In genomic region chr5:134913753-134914152, GRCm38 (mm10) we compare ENCODE assay signal across 17 mouse cellular contexts. TPM values are rescaled to one million over a fixed set of nuclear protein-coding genes. Genes with fewer than 3 reads are reported as not detected.
DNase-seq lines count a peak whose midpoint lies in the region; ATAC-seq and TF ChIP-seq lines count a peak whose summit lies in the region.
"Had no signal": no experiment of that assay in that cellular context is flagged by ENCODE, and none has a peak within 500 bp of the region (broad histone marks: within the 10 kb centered on the region; RNA-seq: fewer than 3 reads in every experiment).

No protein-coding gene starts in this region.

- H3K27me3 ChIP-seq in kidney, embryonic 15.5 days, result 0 out of 2 replicates have a peak, but pooled peaks cover 2% of the 10 kb centered on the region
- no peaks in the 10 kb centered on the region for H3K27me3 ChIP-seq in kidney, embryonic 16.5 days (ENCODE audit: insufficient read depth, low read length)
- no peaks in the 10 kb centered on the region for H3K27me3 ChIP-seq in spleen, adult 2 months (ENCODE audit: control insufficient read depth, insufficient read depth, low read length)
- H3K27me3 ChIP-seq: embryonic facial prominence, embryonic 15.5 days; midbrain, embryonic 12.5 days had no signal

- no peak overlapping the region for H3K9ac ChIP-seq in kidney, embryonic 15.5 days
- H3K9ac ChIP-seq in kidney, embryonic 16.5 days (replicated peaks; ENCODE audit: low read length), result no peak overlapping the region
- H3K9ac ChIP-seq: embryonic facial prominence, embryonic 15.5 days; midbrain, embryonic 12.5 days had no signal

- peak; percentile 74; the same call in 1 of the 2 replicates for ATAC-seq in kidney, embryonic 15.5 days (replicated peaks; ENCODE audit: low FRiP score)
- ATAC-seq in kidney, embryonic 16.5 days (ENCODE audit: low FRiP score, low TSS enrichment), result no peak

- H3K27ac ChIP-seq in kidney, embryonic 15.5 days, result no peak overlapping the region
- H3K27ac ChIP-seq in kidney, embryonic 16.5 days (ENCODE audit: low read length), result no peak overlapping the region
- H3K27ac ChIP-seq in spleen, adult 2 months (ENCODE audit: insufficient read depth, low read length), result peak overlapping the region; percentile 53; the same call in 1 of the 2 replicates
- H3K27ac ChIP-seq: embryonic facial prominence, embryonic 15.5 days; left cerebral cortex, adult 2 months; midbrain, embryonic 12.5 days had no signal

- TF ChIP-seq POLR2A in spleen, adult 2 months (IDR thresholded peaks at IDR 0.05; ENCODE audit: low read depth, low read length), result no peak

- no peak overlapping the region for H3K4me2 ChIP-seq in kidney, embryonic 15.5 days
- no peak overlapping the region for H3K4me2 ChIP-seq in kidney, embryonic 16.5 days (replicated peaks; ENCODE audit: low read depth, low read length)
- H3K4me2 ChIP-seq: embryonic facial prominence, embryonic 15.5 days; midbrain, embryonic 12.5 days had no signal

- no peaks in the 10 kb centered on the region; the same call in 1 of the 2 replicates for H3K9me3 ChIP-seq in kidney, embryonic 15.5 days (replicated peaks)
- no peaks in the 10 kb centered on the region for H3K9me3 ChIP-seq in kidney, embryonic 16.5 days (ENCODE audit: low read length)

- WGBS in kidney, embryonic 15.5 days, result 82% methylated on average over 4 of the region's 4 CpGs
- 89% methylated on average over 4 of the region's 4 CpGs for WGBS in kidney, embryonic 16.5 days
- 69% methylated on average over 4 of the region's 4 CpGs for WGBS in spleen, adult 2 months

- H3K36me3 ChIP-seq in kidney, embryonic 15.5 days, result no peaks in the 10 kb centered on the region
- no peaks in the 10 kb centered on the region for H3K36me3 ChIP-seq in kidney, embryonic 16.5 days (ENCODE audit: insufficient read depth, low read length)
- no peaks in the 10 kb centered on the region for H3K36me3 ChIP-seq in spleen, adult 2 months (ENCODE audit: control insufficient read depth, insufficient read depth, low read length)
- H3K36me3 ChIP-seq: embryonic facial prominence, embryonic 15.5 days; midbrain, embryonic 12.5 days had no signal

- no peaks in the 10 kb centered on the region for H3K4me1 ChIP-seq in kidney, embryonic 15.5 days
- no peaks in the 10 kb centered on the region for H3K4me1 ChIP-seq in kidney, embryonic 16.5 days (ENCODE audit: insufficient read depth, low read length)
- H3K4me1 ChIP-seq in spleen, adult 2 months (ENCODE audit: control insufficient read depth, insufficient read depth, insufficient read length), result no peaks in the 10 kb centered on the region
- H3K4me1 ChIP-seq: embryonic facial prominence, embryonic 15.5 days; midbrain, embryonic 12.5 days had no signal

- H3K4me3 ChIP-seq in kidney, embryonic 15.5 days (replicated peaks), result no peak overlapping the region
- H3K4me3 ChIP-seq in kidney, embryonic 16.5 days (ENCODE audit: low read length), result no peak overlapping the region
- H3K4me3 ChIP-seq in spleen, adult 2 months (ENCODE audit: extremely low read depth, insufficient read depth, insufficient read length), result peak overlapping the region; percentile 19; the same call in 1 of the 2 replicates
- H3K4me3 ChIP-seq: embryonic facial prominence, embryonic 15.5 days; left cerebral cortex, adult 2 months; midbrain, embryonic 12.5 days had no signal

- peak; percentile 84 for DNase-seq in c-Kit-negative CD71-positive TER-119-positive erythroid progenitor cells, embryonic 14.5 days (ENCODE audit: low read depth, low spot score)
- DNase-seq in liver, result peak; percentile 91
- no peak for DNase-seq in spleen, adult 2 months (ENCODE audit: low read depth in 1 of 2, low spot score in 2 of 2)
- DNase-seq in embryo, embryonic 11 days, result no peak
- DNase-seq in kidney, postnatal 14 days, result no peak
- DNase-seq in natural killer cell, adult 2 months (ENCODE audit: low spot score in 2 of 2), result no peak
- DNase-seq: cerebellum, postnatal 25 days; heart, postnatal 10 days; kidney, postnatal 36 days; lung, adult 18-20 months had no signal

- TF ChIP-seq CTCF in spleen, adult 2 months (IDR thresholded peaks at IDR 0.05; ENCODE audit: extremely low read depth, insufficient read depth, insufficient read length, insufficient replicate concordance), result no peak

RNA-seq across cellular contexts. Expression of gene Cldn13, which starts 1.6 kb away (rescaled TPM):
- 2.0 and 5.1 TPM in 2 replicates for polyA plus RNA-seq in kidney, embryonic 15.5 days (2015; fragmentation: Nextera tagmentation; extraction: Ambion mirVana)
- 0.99 and 1.2 TPM in 2 replicates for polyA plus RNA-seq in kidney, embryonic 16.5 days (2015; fragmentation: Nextera tagmentation; extraction: Ambion mirVana)
- 32.3 and 35.1 TPM in 2 replicates for polyA plus RNA-seq in spleen, adult 2 months (2012; rRNA removed)
- polyA plus RNA-seq: embryonic facial prominence, embryonic 15.5 days; urinary bladder, adult 2 months had no signal

RNA-seq across cellular contexts. Expression of gene Tmem270, which starts 7.2 kb away (rescaled TPM):
- not detected in 2 replicates for polyA plus RNA-seq in kidney, embryonic 15.5 days (2015; fragmentation: Nextera tagmentation; extraction: Ambion mirVana)
- not detected in 2 replicates for polyA plus RNA-seq in kidney, embryonic 16.5 days (2015; fragmentation: Nextera tagmentation; extraction: Ambion mirVana)
- 0.14 TPM in 1 of 2 replicates, not detected in the other for polyA plus RNA-seq in spleen, adult 2 months (2012; rRNA removed)
- polyA plus RNA-seq: brain, embryonic 14.5 days; embryonic facial prominence, embryonic 15.5 days; midbrain, embryonic 12.5 days; urinary bladder, adult 2 months had no signal

RNA-seq across cellular contexts. Expression of gene Mettl27, which starts 18.4 kb away (rescaled TPM):
- polyA plus RNA-seq in kidney, embryonic 15.5 days (2015; fragmentation: Nextera tagmentation; extraction: Ambion mirVana), result 23.3 and 26.1 TPM in 2 replicates
- polyA plus RNA-seq in kidney, embryonic 16.5 days (2015; fragmentation: Nextera tagmentation; extraction: Ambion mirVana), result 29.6 and 30.7 TPM in 2 replicates
- polyA plus RNA-seq in spleen, adult 2 months (2012; rRNA removed), result 9.8 and 11.3 TPM in 2 replicates

RNA-seq across cellular contexts. Expression of gene Cldn4, which starts 33.0 kb away (rescaled TPM):
- polyA plus RNA-seq in kidney, embryonic 15.5 days (2015; fragmentation: Nextera tagmentation; extraction: Ambion mirVana), result 39.3 and 45.6 TPM in 2 replicates
- 63.1 and 64.7 TPM in 2 replicates for polyA plus RNA-seq in kidney, embryonic 16.5 days (2015; fragmentation: Nextera tagmentation; extraction: Ambion mirVana)
- polyA plus RNA-seq in spleen, adult 2 months (2012; rRNA removed), result 0.38 and 0.44 TPM in 2 replicates

Comparison
In these comparisons a context has a peak if more than half of its experiments do, and no peak if none do; other contexts are left out.
1. DNase-seq: peak in c-Kit-negative CD71-positive TER-119-positive erythroid progenitor cells, embryonic 14.5 days (single experiment) and liver (single experiment); none in spleen, adult 2 months (0 of 2), embryo, embryonic 11 days (single experiment), kidney, postnatal 14 days (single experiment) and natural killer cell, adult 2 months (0 of 2).